Comparison of ENCODE assay signal across 8 mouse cellular contexts in genomic region chr10:128889846-128890245, GRCm38 (mm10). TPM values are rescaled to one million over a fixed set of nuclear protein-coding genes. Genes with fewer than 3 reads are reported as not detected.
DNase-seq lines count a peak whose midpoint lies in the region; ATAC-seq and TF ChIP-seq lines count a peak whose summit lies in the region.

No protein-coding gene starts in this region.

- no peak for TF ChIP-seq CTCF in heart, postnatal 0 days (IDR thresholded peaks at IDR 0.05; ENCODE audit: low read depth)
- no peak for TF ChIP-seq CTCF in hindbrain, postnatal 0 days (IDR thresholded peaks at IDR 0.05; ENCODE audit: low read depth)

- TF ChIP-seq EP300 in heart, postnatal 0 days (IDR thresholded peaks at IDR 0.05; ENCODE audit: low read depth), result no peak

- H3K27me3 ChIP-seq in heart, postnatal 0 days (ENCODE audit: control insufficient read depth, insufficient read depth, low read length), result peaks cover 8% of the 10 kb centered on the region; the same call in 1 of the 2 replicates
- H3K27me3 ChIP-seq in embryonic facial prominence, embryonic 12.5 days, result no peaks in the 10 kb centered on the region
- no peaks in the 10 kb centered on the region for H3K27me3 ChIP-seq in hindbrain, postnatal 0 days (ENCODE audit: insufficient read depth, low read length)
- H3K27me3 ChIP-seq in midbrain, embryonic 16.5 days (ENCODE audit: control insufficient read depth, insufficient read depth, low read depth, low read length), result no peaks in the 10 kb centered on the region

- H3K9ac ChIP-seq in heart, postnatal 0 days (replicated peaks; ENCODE audit: low read depth, low read length), result no peak overlapping the region
- H3K9ac ChIP-seq in embryonic facial prominence, embryonic 12.5 days, result peak overlapping the region; percentile 79
- peak overlapping the region; percentile 89; the same call in 1 of the 2 replicates for H3K9ac ChIP-seq in hindbrain, postnatal 0 days (replicated peaks; ENCODE audit: low read length)
- peak overlapping the region; percentile 86; the same call in 1 of the 2 replicates for H3K9ac ChIP-seq in midbrain, embryonic 16.5 days (ENCODE audit: low read depth, low read length)

- H3K4me1 ChIP-seq in heart, postnatal 0 days (ENCODE audit: control insufficient read depth, insufficient read depth), result peaks cover 15% of the 10 kb centered on the region
- H3K4me1 ChIP-seq in embryonic facial prominence, embryonic 12.5 days, result peaks cover 34% of the 10 kb centered on the region
- peaks cover 22% of the 10 kb centered on the region for H3K4me1 ChIP-seq in hindbrain, postnatal 0 days (ENCODE audit: insufficient read depth, low read length)
- H3K4me1 ChIP-seq in midbrain, embryonic 16.5 days (ENCODE audit: control insufficient read depth, insufficient read depth, low read length), result peaks cover 34% of the 10 kb centered on the region

- no peak for ATAC-seq in heart, postnatal 0 days (ENCODE audit: insufficient read depth, low read depth)
- no peak for ATAC-seq in embryonic facial prominence, embryonic 12.5 days (ENCODE audit: insufficient number of reproducible peaks, insufficient read depth, low FRiP score, low TSS enrichment)
- no peak for ATAC-seq in hindbrain, postnatal 0 days
- ATAC-seq in midbrain, embryonic 16.5 days, result no peak

- H3K4me2 ChIP-seq in heart, postnatal 0 days (ENCODE audit: low read depth, low read length), result peak overlapping the region; percentile 74
- H3K4me2 ChIP-seq in embryonic facial prominence, embryonic 12.5 days (replicated peaks), result peak overlapping the region; percentile 89
- H3K4me2 ChIP-seq in hindbrain, postnatal 0 days (ENCODE audit: low read depth, low read length), result peak overlapping the region; percentile 86
- H3K4me2 ChIP-seq in midbrain, embryonic 16.5 days (ENCODE audit: low read length), result peak overlapping the region; percentile 92

- no peak overlapping the region for H3K27ac ChIP-seq in heart, postnatal 0 days (ENCODE audit: low read depth)
- peak overlapping the region; percentile 96 for H3K27ac ChIP-seq in embryonic facial prominence, embryonic 12.5 days
- H3K27ac ChIP-seq in hindbrain, postnatal 0 days, result no peak overlapping the region; the same call in 1 of the 2 replicates
- H3K27ac ChIP-seq in midbrain, embryonic 16.5 days (ENCODE audit: low read length), result 0 out of 2 replicates have a peak overlapping the region, but pooled peaks have one; percentile 47

- H3K9me3 ChIP-seq in heart, postnatal 0 days (replicated peaks; ENCODE audit: control insufficient read depth, low read length), result no peaks in the 10 kb centered on the region
- H3K9me3 ChIP-seq in embryonic facial prominence, embryonic 12.5 days, result no peaks in the 10 kb centered on the region
- H3K9me3 ChIP-seq in hindbrain, postnatal 0 days (ENCODE audit: low read length), result no peaks in the 10 kb centered on the region
- no peaks in the 10 kb centered on the region for H3K9me3 ChIP-seq in midbrain, embryonic 16.5 days (replicated peaks; ENCODE audit: control insufficient read depth, low read length, poor library complexity, severe bottlenecking)

- H3K36me3 ChIP-seq in heart, postnatal 0 days (replicated peaks; ENCODE audit: control insufficient read depth, insufficient read depth, low read length), result no peaks in the 10 kb centered on the region
- peaks cover 28% of the 10 kb centered on the region for H3K36me3 ChIP-seq in embryonic facial prominence, embryonic 12.5 days
- peaks cover 7% of the 10 kb centered on the region; the same call in 1 of the 2 replicates for H3K36me3 ChIP-seq in hindbrain, postnatal 0 days (ENCODE audit: insufficient read depth, low read length)
- peaks cover 7% of the 10 kb centered on the region; the same call in 1 of the 2 replicates for H3K36me3 ChIP-seq in midbrain, embryonic 16.5 days (ENCODE audit: control insufficient read depth, insufficient read depth, low read length)

- WGBS in heart, postnatal 0 days, result 13% methylated on average over 2 of the region's 2 CpGs
- 16% methylated on average over 1 of the region's 2 CpGs for WGBS in embryonic facial prominence, embryonic 12.5 days
- WGBS in hindbrain, postnatal 0 days, result 17% methylated on average over 1 of the region's 2 CpGs
- WGBS in midbrain, embryonic 16.5 days, result 0% methylated on average over 1 of the region's 2 CpGs

- no peak for DNase-seq in heart, postnatal 0 days (ENCODE audit: low spot score)
- DNase-seq in heart, postnatal 10 days, result no peak
- DNase-seq in hindbrain, postnatal 0 days (ENCODE audit: low spot score), result no peak
- DNase-seq in cerebellum, postnatal 10 days, result no peak
- DNase-seq in frontal cortex, postnatal 25 days (ENCODE audit: low spot score in 2 of 2), result no peak
- no peak for DNase-seq in kidney, adult 11 months

- H3K4me3 ChIP-seq in heart, postnatal 0 days (ENCODE audit: low read depth, low read length), result no peak overlapping the region; the same call in 1 of the 2 replicates
- peak overlapping the region; percentile 81 for H3K4me3 ChIP-seq in embryonic facial prominence, embryonic 12.5 days
- H3K4me3 ChIP-seq in hindbrain, postnatal 0 days (ENCODE audit: low read length), result peak overlapping the region; percentile 85
- peak overlapping the region; percentile 82 for H3K4me3 ChIP-seq in midbrain, embryonic 16.5 days (ENCODE audit: low read depth, low read length)

- intact Hi-C loops in heart, postnatal 10 days (cut with DNase I), result no loop called here

RNA-seq across cellular contexts. Expression of gene Gdf11, which starts 1.7 kb away (rescaled TPM):
- 1.6 and 6.7 TPM in 2 replicates for total RNA-seq in heart, postnatal 0 days (2014; rRNA removed; ENCODE audit: low replicate concordance)
- 1.5 and 1.7 TPM in 2 replicates for polyA plus RNA-seq in heart, postnatal 0 days (2015; fragmentation: Nextera tagmentation; extraction: Ambion mirVana)
- 1 to 10 TPM; 3.1 to 4.0 TPM for total RNA-seq in heart, postnatal 10 days (2021)
- polyA plus RNA-seq in embryonic facial prominence, embryonic 12.5 days (2016; fragmentation: Nextera tagmentation; extraction: Ambion mirVana), result 10.8 and 11.9 TPM in 2 replicates
- 15.9 and 18.8 TPM in 2 replicates for total RNA-seq in hindbrain, postnatal 0 days (2014; rRNA removed)
- 6.7 and 7.6 TPM in 2 replicates for polyA plus RNA-seq in hindbrain, postnatal 0 days (2015; fragmentation: Nextera tagmentation; extraction: Ambion mirVana)
- 7.6 and 7.9 TPM in 2 replicates for polyA plus RNA-seq in midbrain, embryonic 16.5 days (2015; fragmentation: Nextera tagmentation; extraction: Ambion mirVana)

RNA-seq across cellular contexts. Expression of gene Cd63, which starts 10.9 kb away (rescaled TPM):
- 32.9 and 72.6 TPM in 2 replicates for total RNA-seq in heart, postnatal 0 days (2014; rRNA removed; ENCODE audit: low replicate concordance)
- 381 and 398 TPM in 2 replicates for polyA plus RNA-seq in heart, postnatal 0 days (2015; fragmentation: Nextera tagmentation; extraction: Ambion mirVana)
- total RNA-seq in heart, postnatal 10 days (2021), result 100 to 1,000 TPM; 203 to 239 TPM
- polyA plus RNA-seq in embryonic facial prominence, embryonic 12.5 days (2016; fragmentation: Nextera tagmentation; extraction: Ambion mirVana), result 459 and 465 TPM in 2 replicates
- 35.2 and 40.9 TPM in 2 replicates for total RNA-seq in hindbrain, postnatal 0 days (2014; rRNA removed)
- polyA plus RNA-seq in hindbrain, postnatal 0 days (2015; fragmentation: Nextera tagmentation; extraction: Ambion mirVana), result 417 and 436 TPM in 2 replicates
- polyA plus RNA-seq in midbrain, embryonic 16.5 days (2015; fragmentation: Nextera tagmentation; extraction: Ambion mirVana), result 152 and 195 TPM in 2 replicates

RNA-seq across cellular contexts. Expression of gene Rdh5, which starts 32.8 kb away (rescaled TPM):
- total RNA-seq in heart, postnatal 0 days (2014; rRNA removed; ENCODE audit: low replicate concordance), result 7.6 and 14.3 TPM in 2 replicates
- 9.3 and 11.1 TPM in 2 replicates for polyA plus RNA-seq in heart, postnatal 0 days (2015; fragmentation: Nextera tagmentation; extraction: Ambion mirVana)
- 1 to 10 TPM; 5.9 to 9.7 TPM for total RNA-seq in heart, postnatal 10 days (2021)
- polyA plus RNA-seq in embryonic facial prominence, embryonic 12.5 days (2016; fragmentation: Nextera tagmentation; extraction: Ambion mirVana), result 14.2 and 14.7 TPM in 2 replicates
- total RNA-seq in hindbrain, postnatal 0 days (2014; rRNA removed), result 22.6 and 24.8 TPM in 2 replicates
- 21.0 and 29.2 TPM in 2 replicates for polyA plus RNA-seq in hindbrain, postnatal 0 days (2015; fragmentation: Nextera tagmentation; extraction: Ambion mirVana)
- 13.6 TPM in 2 replicates for polyA plus RNA-seq in midbrain, embryonic 16.5 days (2015; fragmentation: Nextera tagmentation; extraction: Ambion mirVana)

RNA-seq across cellular contexts. Expression of gene Bloc1s1, which starts 34.0 kb away (rescaled TPM):
- 121 and 130 TPM in 2 replicates for total RNA-seq in heart, postnatal 0 days (2014; rRNA removed; ENCODE audit: low replicate concordance)
- polyA plus RNA-seq in heart, postnatal 0 days (2015; fragmentation: Nextera tagmentation; extraction: Ambion mirVana), result 292 and 295 TPM in 2 replicates
- total RNA-seq in heart, postnatal 10 days (2021), result 100 to 1,000 TPM; 188 to 198 TPM
- 210 and 215 TPM in 2 replicates for polyA plus RNA-seq in embryonic facial prominence, embryonic 12.5 days (2016; fragmentation: Nextera tagmentation; extraction: Ambion mirVana)
- total RNA-seq in hindbrain, postnatal 0 days (2014; rRNA removed), result 70.9 and 97.6 TPM in 2 replicates
- 292 and 298 TPM in 2 replicates for polyA plus RNA-seq in hindbrain, postnatal 0 days (2015; fragmentation: Nextera tagmentation; extraction: Ambion mirVana)
- 227 and 228 TPM in 2 replicates for polyA plus RNA-seq in midbrain, embryonic 16.5 days (2015; fragmentation: Nextera tagmentation; extraction: Ambion mirVana)

RNA-seq across cellular contexts. Expression of gene Itga7, which starts 43.8 kb away (rescaled TPM):
- total RNA-seq in heart, postnatal 0 days (2014; rRNA removed; ENCODE audit: low replicate concordance), result 22.3 and 41.4 TPM in 2 replicates
- polyA plus RNA-seq in heart, postnatal 0 days (2015; fragmentation: Nextera tagmentation; extraction: Ambion mirVana), result 18.5 and 22.7 TPM in 2 replicates
- 100 to 1,000 TPM; 125 to 136 TPM for total RNA-seq in heart, postnatal 10 days (2021)
- 5.2 TPM in 2 replicates for polyA plus RNA-seq in embryonic facial prominence, embryonic 12.5 days (2016; fragmentation: Nextera tagmentation; extraction: Ambion mirVana)
- total RNA-seq in hindbrain, postnatal 0 days (2014; rRNA removed), result 29.0 and 30.6 TPM in 2 replicates
- polyA plus RNA-seq in hindbrain, postnatal 0 days (2015; fragmentation: Nextera tagmentation; extraction: Ambion mirVana), result 15.1 and 16.9 TPM in 2 replicates
- polyA plus RNA-seq in midbrain, embryonic 16.5 days (2015; fragmentation: Nextera tagmentation; extraction: Ambion mirVana), result 6.1 and 9.2 TPM in 2 replicates

Comparison
In these comparisons a context has a peak if more than half of its experiments do, and no peak if none do; other contexts are left out.
1. H3K27ac ChIP-seq: peak in embryonic facial prominence, embryonic 12.5 days (single experiment) and midbrain, embryonic 16.5 days (single experiment); none in heart, postnatal 0 days (single experiment) and hindbrain, postnatal 0 days (single experiment).
2. Peak in every context shown above with its lines, with median percentiles within 50 percentile points of each other: H3K4me2 ChIP-seq.